Mouse (Mus musculus): ENCODE measurements around the gene Jam3. TPM values are rescaled to one million over a fixed set of nuclear protein-coding genes. Genes with fewer than 3 reads are reported as not detected.
A peak's percentile ranks its signal among the peaks of the same experiment; 100 is the strongest.
"Not testable (repeated sequence)": the region's sequence is repeated elsewhere in the genome, so short reads cannot be mapped to it uniquely, and the experiment has no call there.

Jam3 gene
- total and polyA plus RNA-seq, 2 experiments from 2014 or later = 25.5 to 28.2 TPM

DNA sequence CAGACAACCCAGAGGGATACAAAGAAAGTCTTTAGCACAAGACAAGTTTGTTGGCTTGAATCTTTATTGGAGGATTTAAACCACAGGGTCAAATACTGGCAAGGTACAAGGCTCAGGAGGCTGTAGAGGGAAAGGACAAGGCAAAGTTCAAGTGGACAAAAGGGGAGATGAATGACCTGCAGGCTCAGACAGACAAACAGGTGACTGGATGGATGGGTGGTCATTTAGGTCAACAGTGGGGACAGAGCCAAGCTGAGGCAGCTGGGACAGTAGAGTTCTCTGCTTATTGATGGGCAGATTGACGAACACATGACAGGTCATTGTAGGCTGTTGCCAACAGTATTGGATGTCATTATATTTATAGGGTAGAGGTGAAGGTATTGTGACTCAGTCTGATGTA lies 11.8 kb upstream of the Jam3 start:
- Histone ChIP-seq H3K9me3 (replicated peaks; ENCODE audit: control insufficient read depth, low read length) (no peaks in the 10 kb centered on the region), H3K4me2 (ENCODE audit: low read depth, low read length) (no peak overlapping the region), H3K27me3 (ENCODE audit: control insufficient read depth, insufficient read depth, low read length) (no peaks in the 10 kb centered on the region), H3K36me3 (replicated peaks; ENCODE audit: control insufficient read depth, insufficient read depth, low read length) (no peaks in the 10 kb centered on the region), H3K4me3 (ENCODE audit: low read depth, low read length) (no peak overlapping the region), H3K27ac (ENCODE audit: low read depth) (no peak overlapping the region), H3K4me1 (ENCODE audit: control insufficient read depth, insufficient read depth) (no peaks in the 10 kb centered on the region), H3K9ac (replicated peaks; ENCODE audit: low read depth, low read length) (no peak overlapping the region)
- WGBS = 85% methylated on average over 1 of the region's 1 CpGs
- ATAC-seq (ENCODE audit: insufficient read depth, low read depth) = no peak
- TF ChIP-seq CTCF (IDR thresholded peaks at IDR 0.05; ENCODE audit: low read depth) (no peak), EP300 (IDR thresholded peaks at IDR 0.05; ENCODE audit: low read depth) (no peak)
- DNase-seq (ENCODE audit: low spot score) = no peak

DNA sequence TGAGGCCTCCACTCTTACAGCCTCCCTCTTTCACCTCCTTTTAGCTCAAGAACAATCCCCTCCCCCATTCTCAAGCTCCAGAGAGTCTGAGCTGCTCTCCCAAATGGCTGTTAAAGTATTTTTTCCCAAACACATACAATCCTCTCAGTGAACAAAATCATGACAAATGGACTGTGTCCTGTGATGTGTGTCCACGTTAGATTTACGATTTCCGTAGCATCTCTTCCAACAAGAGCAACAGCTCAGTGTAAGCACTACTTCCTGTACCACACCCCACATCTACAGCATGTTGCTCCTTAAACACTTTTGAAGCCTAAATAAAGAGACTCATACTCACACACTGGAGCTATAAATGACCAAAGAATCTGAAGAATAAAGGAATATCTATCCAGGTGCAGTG lies 10.4 kb upstream of the Jam3 start:
- Histone ChIP-seq H3K4me1 (ENCODE audit: control insufficient read depth, insufficient read depth) (no peaks in the 10 kb centered on the region), H3K27me3 (ENCODE audit: control insufficient read depth, insufficient read depth, low read length) (no peaks in the 10 kb centered on the region), H3K9me3 (replicated peaks; ENCODE audit: control insufficient read depth, low read length) (no peaks in the 10 kb centered on the region), H3K27ac (ENCODE audit: low read depth) (no peak overlapping the region), H3K4me3 (ENCODE audit: low read depth, low read length) (no peak overlapping the region), H3K9ac (replicated peaks; ENCODE audit: low read depth, low read length) (no peak overlapping the region), H3K36me3 (replicated peaks; ENCODE audit: control insufficient read depth, insufficient read depth, low read length) (no peaks in the 10 kb centered on the region), H3K4me2 (ENCODE audit: low read depth, low read length) (no peak overlapping the region)
- no peak for TF ChIP-seq CTCF (IDR thresholded peaks at IDR 0.05; ENCODE audit: low read depth)
- no peak for TF ChIP-seq EP300 (IDR thresholded peaks at IDR 0.05; ENCODE audit: low read depth)
- no peak for ATAC-seq (ENCODE audit: insufficient read depth, low read depth)
- WGBS = 70% methylated on average over 3 of the region's 3 CpGs
- no peak for DNase-seq (ENCODE audit: low spot score)

DNA sequence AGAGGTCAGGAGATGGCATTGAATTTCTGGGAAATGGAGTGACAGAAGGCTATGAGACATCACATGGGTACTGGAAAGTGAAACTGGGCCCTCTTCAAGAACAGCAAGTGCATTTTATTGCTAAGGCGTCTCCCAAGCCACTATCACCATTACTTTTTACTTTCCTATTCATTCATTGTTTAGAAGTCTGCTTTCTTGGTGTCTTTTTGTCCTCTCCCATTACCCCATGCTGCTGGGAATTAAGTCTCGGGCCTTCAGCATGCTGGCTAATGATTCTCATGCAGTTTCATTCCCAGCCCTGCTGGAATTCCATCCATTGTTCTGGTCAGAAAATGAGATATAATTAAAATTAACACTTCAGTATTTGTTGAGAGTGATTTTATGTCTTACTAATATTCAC lies 9.7 kb upstream of the Jam3 start:
- Histone ChIP-seq H3K4me1 (ENCODE audit: control insufficient read depth, insufficient read depth) (no peaks in the 10 kb centered on the region), H3K36me3 (replicated peaks; ENCODE audit: control insufficient read depth, insufficient read depth, low read length) (no peaks in the 10 kb centered on the region), H3K27me3 (ENCODE audit: control insufficient read depth, insufficient read depth, low read length) (no peaks in the 10 kb centered on the region), H3K27ac (ENCODE audit: low read depth) (no peak overlapping the region), H3K4me2 (ENCODE audit: low read depth, low read length) (no peak overlapping the region), H3K4me3 (ENCODE audit: low read depth, low read length) (no peak overlapping the region), H3K9me3 (replicated peaks; ENCODE audit: control insufficient read depth, low read length) (no peaks in the 10 kb centered on the region), H3K9ac (replicated peaks; ENCODE audit: low read depth, low read length) (no peak overlapping the region)
- no peak for ATAC-seq (ENCODE audit: insufficient read depth, low read depth)
- WGBS = 76% methylated on average over 2 of the region's 2 CpGs
- no peak for DNase-seq (ENCODE audit: low spot score)
- TF ChIP-seq EP300 (IDR thresholded peaks at IDR 0.05; ENCODE audit: low read depth) (no peak), CTCF (IDR thresholded peaks at IDR 0.05; ENCODE audit: low read depth) (no peak)

DNA sequence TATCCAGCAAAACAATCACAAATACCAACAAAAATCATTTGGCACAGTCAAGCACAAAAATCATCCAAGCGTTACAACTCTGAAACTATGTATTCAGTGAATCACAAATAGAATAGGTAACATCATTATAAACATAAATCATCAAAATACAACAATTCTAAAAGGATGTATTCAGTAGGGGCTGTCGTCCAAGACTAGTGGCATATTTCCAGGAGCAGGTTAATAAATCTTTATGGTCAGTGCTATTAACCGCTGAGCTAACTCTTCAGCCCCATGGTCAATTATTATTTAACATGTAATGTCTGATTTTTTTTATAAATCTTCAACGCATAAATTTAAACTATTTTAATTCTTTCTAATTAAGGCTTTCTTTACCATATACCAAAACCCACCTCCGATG lies 8.4 kb upstream of the Jam3 start:
- not testable (repeated sequence) for ATAC-seq (ENCODE audit: insufficient read depth, low read depth)

DNA sequence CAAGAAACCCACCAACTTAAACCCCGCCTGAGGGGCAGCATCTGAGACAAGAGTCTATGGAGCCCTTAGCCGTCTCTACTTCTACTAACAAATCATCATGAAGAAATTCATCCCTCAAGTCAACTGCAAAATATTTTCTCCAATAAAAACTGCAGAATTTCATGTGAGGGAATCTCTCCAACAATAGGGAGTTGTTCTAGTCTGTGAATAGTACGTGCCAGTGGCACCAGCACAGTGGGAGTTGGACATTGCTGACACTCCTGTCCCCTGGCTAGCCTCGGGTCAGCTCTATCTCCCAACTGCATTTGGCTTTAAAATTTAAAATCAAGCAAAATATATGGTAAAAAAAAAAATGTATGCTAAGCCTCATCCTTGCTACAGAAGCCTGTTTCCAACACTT lies 1.4 kb downstream of the Jam3 start:
- ATAC-seq (ENCODE audit: insufficient read depth, low read depth) (no peak), DNase-seq (ENCODE audit: low spot score) (no peak)
- H3K4me3 ChIP-seq (ENCODE audit: low read depth, low read length) = no peak overlapping the region
- no peaks in the 10 kb centered on the region for H3K27me3 ChIP-seq (ENCODE audit: control insufficient read depth, insufficient read depth, low read length)
- no peak overlapping the region for H3K9ac ChIP-seq (replicated peaks; ENCODE audit: low read depth, low read length)
- WGBS = 85% methylated on average over 4 of the region's 4 CpGs
- peaks cover 2% of the 10 kb centered on the region; the same call in 1 of the 2 replicates for H3K4me1 ChIP-seq (ENCODE audit: control insufficient read depth, insufficient read depth)
- no peaks in the 10 kb centered on the region for H3K36me3 ChIP-seq (replicated peaks; ENCODE audit: control insufficient read depth, insufficient read depth, low read length)
- TF ChIP-seq EP300 (IDR thresholded peaks at IDR 0.05; ENCODE audit: low read depth) = no peak
- TF ChIP-seq CTCF (IDR thresholded peaks at IDR 0.05; ENCODE audit: low read depth) = no peak
- peak overlapping the region; percentile 78; the same call in 1 of the 2 replicates for H3K4me2 ChIP-seq (ENCODE audit: low read depth, low read length)
- H3K27ac ChIP-seq (ENCODE audit: low read depth) = no peak overlapping the region
- H3K9me3 ChIP-seq (replicated peaks; ENCODE audit: control insufficient read depth, low read length) = no peaks in the 10 kb centered on the region

More for the DNA sequence above, 8.4 kb upstream of the Jam3 start:
- not testable (repeated sequence) for H3K9ac ChIP-seq (replicated peaks; ENCODE audit: low read depth, low read length); DNase-seq (ENCODE audit: low spot score); H3K4me3 ChIP-seq (ENCODE audit: low read depth, low read length); H3K36me3 ChIP-seq (replicated peaks; ENCODE audit: control insufficient read depth, insufficient read depth, low read length); H3K27me3 ChIP-seq (ENCODE audit: control insufficient read depth, insufficient read depth, low read length); H3K27ac ChIP-seq (ENCODE audit: low read depth); H3K4me1 ChIP-seq (ENCODE audit: control insufficient read depth, insufficient read depth); H3K4me2 ChIP-seq (ENCODE audit: low read depth, low read length); H3K9me3 ChIP-seq (replicated peaks; ENCODE audit: control insufficient read depth, low read length)
- WGBS = 81% methylated on average over 5 of the region's 5 CpGs

DNA sequence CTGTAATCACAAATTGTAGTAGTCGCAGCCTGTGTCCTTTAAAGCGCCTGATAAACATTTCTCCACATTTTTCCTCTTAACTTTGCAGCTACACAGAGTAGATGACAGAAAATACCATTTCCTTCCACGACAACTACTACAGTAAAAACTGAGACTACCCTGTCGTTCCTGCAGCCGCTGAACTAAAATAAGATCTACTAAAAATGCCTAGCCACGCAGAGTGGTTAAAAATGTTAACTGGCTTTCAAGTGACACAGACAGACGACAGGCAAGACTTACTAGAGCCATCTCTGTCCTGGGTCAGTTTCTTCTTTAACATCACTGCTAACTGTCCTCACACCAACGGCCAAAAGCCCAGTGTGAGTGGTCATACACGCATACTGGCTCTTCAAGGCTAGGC lies 5.4 kb downstream of the Jam3 start:
- DNase-seq (ENCODE audit: low spot score) = no peak
- Histone ChIP-seq H3K4me3 (ENCODE audit: low read depth, low read length) (no peak overlapping the region), H3K36me3 (replicated peaks; ENCODE audit: control insufficient read depth, insufficient read depth, low read length) (no peaks in the 10 kb centered on the region), H3K9ac (replicated peaks; ENCODE audit: low read depth, low read length) (0 out of 2 replicates have a peak overlapping the region, but pooled peaks have one; percentile 16), H3K4me2 (ENCODE audit: low read depth, low read length) (peak overlapping the region; percentile 38), H3K27me3 (ENCODE audit: control insufficient read depth, insufficient read depth, low read length) (no peaks in the 10 kb centered on the region), H3K27ac (ENCODE audit: low read depth) (peak overlapping the region; percentile 47; the same call in 1 of the 2 replicates), H3K4me1 (ENCODE audit: control insufficient read depth, insufficient read depth) (peaks cover 11% of the 10 kb centered on the region), H3K9me3 (replicated peaks; ENCODE audit: control insufficient read depth, low read length) (no peaks in the 10 kb centered on the region)
- no peak for TF ChIP-seq CTCF (IDR thresholded peaks at IDR 0.05; ENCODE audit: low read depth)
- no peak for TF ChIP-seq EP300 (IDR thresholded peaks at IDR 0.05; ENCODE audit: low read depth)
- no peak for ATAC-seq (ENCODE audit: insufficient read depth, low read depth)
- 25% methylated on average over 9 of the region's 9 CpGs for WGBS

Measured in heart, postnatal 0 days (tissue).